In the genomic region with DNA sequence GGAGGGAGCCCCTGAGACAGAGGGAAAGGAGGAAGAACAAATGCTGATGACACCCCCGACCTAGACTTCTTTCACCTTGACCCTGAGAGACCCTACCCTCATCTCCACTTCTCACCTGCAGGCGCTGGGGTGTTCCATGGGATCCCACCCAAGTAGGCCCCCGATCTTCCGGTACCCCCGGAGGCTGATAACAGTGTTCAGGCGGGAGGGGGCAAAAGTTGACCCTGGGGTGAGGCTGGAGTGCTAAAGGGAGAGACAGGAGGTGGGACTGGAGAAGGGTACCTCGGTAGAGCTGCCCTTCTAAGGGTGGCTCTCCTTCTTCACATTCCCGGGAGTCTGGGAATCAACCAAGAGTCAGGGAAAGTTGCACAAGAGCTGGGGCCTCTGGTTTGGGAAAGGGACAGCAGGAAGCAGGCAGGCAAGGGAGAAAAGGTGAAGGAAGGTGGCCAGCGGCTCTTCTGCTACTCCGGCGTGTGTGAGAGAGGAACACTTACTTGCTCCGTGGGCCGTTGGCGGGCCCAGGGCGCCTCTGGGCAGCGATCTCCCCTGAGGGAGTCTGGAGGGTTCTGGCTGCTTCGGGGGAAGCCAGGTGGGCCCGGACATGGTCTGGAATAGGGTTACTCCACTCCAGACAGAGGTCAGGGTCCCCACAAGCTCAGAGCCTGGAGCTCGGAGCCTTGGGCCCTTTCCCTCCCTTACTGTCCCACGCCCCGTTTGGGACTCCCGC, we compare ENCODE assay signal across 8 mouse cellular contexts. TPM values are rescaled to one million over a fixed set of nuclear protein-coding genes. Genes with fewer than 3 reads are reported as not detected.
DNase-seq lines count a peak whose midpoint lies in the region; ATAC-seq lines count a peak whose summit lies in the region.

No protein-coding gene starts in this region.

- no peaks in the 10 kb centered on the region for H3K27me3 ChIP-seq in forebrain, embryonic 15.5 days
- 0 out of 2 replicates have a peak, but pooled peaks cover 4% of the 10 kb centered on the region for H3K27me3 ChIP-seq in liver, embryonic 15.5 days
- H3K27me3 ChIP-seq in stomach, embryonic 15.5 days (replicated peaks), result no peaks in the 10 kb centered on the region

- peak overlapping the region; percentile 53 for H3K9ac ChIP-seq in forebrain, embryonic 15.5 days (replicated peaks)
- H3K9ac ChIP-seq in liver, embryonic 15.5 days, result peak overlapping the region; percentile 60
- peak overlapping the region; percentile 66 for H3K9ac ChIP-seq in stomach, embryonic 15.5 days

- H3K36me3 ChIP-seq in forebrain, embryonic 15.5 days, result peaks cover 7% of the 10 kb centered on the region; the same call in 1 of the 2 replicates
- H3K36me3 ChIP-seq in liver, embryonic 15.5 days (replicated peaks), result peaks cover 14% of the 10 kb centered on the region
- H3K36me3 ChIP-seq in stomach, embryonic 15.5 days, result peaks cover 29% of the 10 kb centered on the region

- H3K4me3 ChIP-seq in forebrain, embryonic 15.5 days, result peak overlapping the region; percentile 38
- peak overlapping the region; percentile 56 for H3K4me3 ChIP-seq in liver, embryonic 15.5 days (replicated peaks)
- peak overlapping the region; percentile 52 for H3K4me3 ChIP-seq in stomach, embryonic 15.5 days (replicated peaks)

- 4% methylated on average over 22 of the region's 22 CpGs for WGBS in forebrain, embryonic 15.5 days
- 6% methylated on average over 22 of the region's 22 CpGs for WGBS in liver, embryonic 15.5 days (ENCODE audit: insufficient replicate concordance)
- WGBS in stomach, embryonic 15.5 days, result 2% methylated on average over 22 of the region's 22 CpGs

- peak overlapping the region; percentile 62 for H3K27ac ChIP-seq in forebrain, embryonic 15.5 days (replicated peaks)
- peak overlapping the region; percentile 54; the same call in 1 of the 2 replicates for H3K27ac ChIP-seq in liver, embryonic 15.5 days (replicated peaks)
- peak overlapping the region; percentile 93 for H3K27ac ChIP-seq in stomach, embryonic 15.5 days

- peak overlapping the region; percentile 62 for H3K4me2 ChIP-seq in forebrain, embryonic 15.5 days (replicated peaks)
- H3K4me2 ChIP-seq in liver, embryonic 15.5 days, result peak overlapping the region; percentile 76
- peak overlapping the region; percentile 67 for H3K4me2 ChIP-seq in stomach, embryonic 15.5 days

- H3K9me3 ChIP-seq in forebrain, embryonic 15.5 days, result no peaks in the 10 kb centered on the region
- no peaks in the 10 kb centered on the region for H3K9me3 ChIP-seq in liver, embryonic 15.5 days (replicated peaks)
- no peaks in the 10 kb centered on the region for H3K9me3 ChIP-seq in stomach, embryonic 15.5 days

- peak; percentile 53; the same call in 1 of the 2 replicates for ATAC-seq in forebrain, embryonic 15.5 days (replicated peaks)
- ATAC-seq in liver, embryonic 15.5 days (ENCODE audit: insufficient read depth), result peak; percentile 25
- ATAC-seq in stomach, embryonic 15.5 days (ENCODE audit: insufficient read depth, low FRiP score, low read depth), result peak; percentile 11
- ATAC-seq in monocyte, adult 5-6 weeks (replicated peaks; ENCODE audit: insufficient number of reproducible peaks, low FRiP score, low TSS enrichment, poor library complexity, severe bottlenecking), result no peak

- peak; percentile 17 for DNase-seq in ovary, postnatal 10 days (ENCODE audit: low spot score)
- DNase-seq in ovary, adult 18-20 months (ENCODE audit: low spot score), result no peak
- no peak for DNase-seq in spleen, postnatal 10 days (ENCODE audit: low spot score in 2 of 2)
- DNase-seq in cerebellum, adult 11-12 months, result no peak

- H3K4me1 ChIP-seq in forebrain, embryonic 15.5 days, result peaks cover 27% of the 10 kb centered on the region
- peaks cover 54% of the 10 kb centered on the region for H3K4me1 ChIP-seq in liver, embryonic 15.5 days (replicated peaks)
- H3K4me1 ChIP-seq in stomach, embryonic 15.5 days, result peaks cover 31% of the 10 kb centered on the region

RNA-seq across cellular contexts. Expression of a gene that starts 0.6 kb away (rescaled TPM):
- 19.1 and 21.1 TPM in 2 replicates for polyA plus RNA-seq in forebrain, embryonic 15.5 days (2015; fragmentation: Nextera tagmentation; extraction: Ambion mirVana)
- polyA plus RNA-seq in liver, embryonic 15.5 days (2015; fragmentation: Nextera tagmentation; extraction: Ambion mirVana), result 8.2 and 11.2 TPM in 2 replicates
- 73.2 and 73.4 TPM in 2 replicates for polyA plus RNA-seq in stomach, embryonic 15.5 days (2015; fragmentation: Nextera tagmentation; extraction: Ambion mirVana)
- 2.7 to 4.0 TPM (median 3.2 TPM) in 3 replicates for total RNA-seq in monocyte, adult 5-6 weeks (2017)

RNA-seq across cellular contexts. Expression of a gene that starts 6.2 kb away (rescaled TPM):
- polyA plus RNA-seq in forebrain, embryonic 15.5 days (2015; fragmentation: Nextera tagmentation; extraction: Ambion mirVana), result 118 and 129 TPM in 2 replicates
- 68.0 and 76.9 TPM in 2 replicates for polyA plus RNA-seq in liver, embryonic 15.5 days (2015; fragmentation: Nextera tagmentation; extraction: Ambion mirVana)
- polyA plus RNA-seq in stomach, embryonic 15.5 days (2015; fragmentation: Nextera tagmentation; extraction: Ambion mirVana), result 113 and 122 TPM in 2 replicates
- 250 to 289 TPM (median 261 TPM) in 3 replicates for total RNA-seq in monocyte, adult 5-6 weeks (2017)

RNA-seq across cellular contexts. Expression of a gene that starts 19.2 kb away (rescaled TPM):
- 8.4 and 9.4 TPM in 2 replicates for polyA plus RNA-seq in forebrain, embryonic 15.5 days (2015; fragmentation: Nextera tagmentation; extraction: Ambion mirVana)
- polyA plus RNA-seq in liver, embryonic 15.5 days (2015; fragmentation: Nextera tagmentation; extraction: Ambion mirVana), result 7.4 and 9.6 TPM in 2 replicates
- 7.8 and 8.7 TPM in 2 replicates for polyA plus RNA-seq in stomach, embryonic 15.5 days (2015; fragmentation: Nextera tagmentation; extraction: Ambion mirVana)
- total RNA-seq in monocyte, adult 5-6 weeks (2017), result 0.64 to 3.0 TPM (median 1.2 TPM) in 3 replicates

RNA-seq across cellular contexts. Expression of a gene that starts 19.8 kb away (rescaled TPM):
- polyA plus RNA-seq in forebrain, embryonic 15.5 days (2015; fragmentation: Nextera tagmentation; extraction: Ambion mirVana), result 20.1 and 23.1 TPM in 2 replicates
- polyA plus RNA-seq in liver, embryonic 15.5 days (2015; fragmentation: Nextera tagmentation; extraction: Ambion mirVana), result 3.2 and 3.8 TPM in 2 replicates
- polyA plus RNA-seq in stomach, embryonic 15.5 days (2015; fragmentation: Nextera tagmentation; extraction: Ambion mirVana), result 13.0 and 14.5 TPM in 2 replicates
- total RNA-seq in monocyte, adult 5-6 weeks (2017), result 24.2 to 30.4 TPM (median 25.2 TPM) in 3 replicates

RNA-seq across cellular contexts. Expression of a gene that starts 26.3 kb away (rescaled TPM):
- polyA plus RNA-seq in forebrain, embryonic 15.5 days (2015; fragmentation: Nextera tagmentation; extraction: Ambion mirVana), result 7.7 and 11.2 TPM in 2 replicates
- 17.2 and 20.7 TPM in 2 replicates for polyA plus RNA-seq in liver, embryonic 15.5 days (2015; fragmentation: Nextera tagmentation; extraction: Ambion mirVana)
- polyA plus RNA-seq in stomach, embryonic 15.5 days (2015; fragmentation: Nextera tagmentation; extraction: Ambion mirVana), result 9.8 and 12.3 TPM in 2 replicates
- total RNA-seq in monocyte, adult 5-6 weeks (2017), result 0.57 to 1.2 TPM in 2 of 3 replicates, not detected in the other
